Mouse (Mus musculus): ENCODE results near the gene Ccdc194.
A peak's percentile ranks its signal among the peaks of the same experiment; 100 is the strongest.

Gene Ccdc194

GRCm38 (mm10) chr8:71476099-71476940, 49.2 kb downstream of the Ccdc194 start:
- peak; percentile 71 to 78 for DNase-seq (ENCODE audit: low spot score in 2 of 2)

GRCm38 (mm10) chr8:71475702-71476075, 49.8 kb downstream of the Ccdc194 start:
- no peak for DNase-seq (ENCODE audit: low spot score in 2 of 2)

DNA sequence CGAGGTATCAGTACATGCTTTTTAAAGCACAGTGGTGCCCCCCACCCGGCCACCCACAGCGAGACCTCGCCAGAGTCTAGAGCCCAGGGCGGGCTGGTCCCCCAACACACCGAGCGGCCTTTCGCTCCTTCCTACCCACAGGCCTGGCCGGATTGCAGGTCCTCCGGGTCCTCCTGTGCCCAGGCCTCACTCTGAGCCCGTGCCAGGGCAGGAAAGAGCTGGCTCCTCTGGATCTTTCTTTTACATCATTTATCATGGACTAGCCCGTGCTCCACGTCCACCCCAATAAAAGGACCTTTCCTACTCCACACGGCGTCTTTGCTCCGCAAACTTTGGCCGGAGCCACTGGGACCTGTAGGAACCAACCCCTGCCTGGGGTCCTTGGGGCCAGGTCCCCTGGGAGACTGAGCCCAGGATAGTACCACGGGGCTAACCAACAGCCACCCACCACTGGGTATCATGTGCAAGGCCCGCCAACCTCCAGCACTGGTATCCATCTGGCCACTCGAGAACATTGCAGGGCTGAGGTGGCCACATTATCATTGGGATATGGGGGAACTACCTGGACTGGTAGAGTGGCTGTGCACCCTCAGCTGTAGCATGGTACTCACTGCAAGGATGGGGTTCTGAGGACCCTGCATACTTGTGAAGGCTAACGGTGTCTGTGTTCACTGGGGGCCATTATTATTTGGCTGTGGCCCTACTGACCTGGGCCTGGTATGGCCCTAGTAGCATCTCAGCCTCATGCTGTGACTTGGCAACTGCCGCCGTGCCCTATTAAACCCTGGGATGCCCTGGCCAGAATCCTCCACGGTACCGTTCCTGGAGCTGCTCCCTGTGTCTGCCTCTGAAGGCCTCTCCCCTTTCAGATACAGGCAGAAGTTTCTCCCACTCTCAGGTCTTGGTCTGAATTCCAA, 50.5 kb downstream of the Ccdc194 start:
- DNase-seq (ENCODE audit: low spot score in 2 of 2): no peak

DNA sequence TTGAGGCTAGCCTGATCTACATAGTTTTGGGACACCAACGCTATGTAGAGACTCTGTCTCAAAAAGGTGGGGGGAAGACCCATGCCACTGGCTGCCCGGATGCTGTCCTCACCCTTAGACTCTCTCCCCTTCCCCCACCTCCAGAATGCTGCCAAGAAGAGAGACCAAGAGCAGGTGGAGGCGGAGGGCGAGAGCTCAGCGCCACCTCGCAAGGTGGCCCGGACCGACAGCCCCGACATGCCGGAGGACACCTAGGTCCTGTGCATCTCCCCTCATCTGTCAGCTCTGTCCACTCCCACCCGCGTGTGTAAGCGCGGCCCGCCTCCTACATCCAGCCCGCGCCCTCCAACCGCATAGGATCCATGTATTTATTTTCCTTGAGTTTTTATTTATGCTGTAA, 51.2 kb downstream of the Ccdc194 start:
- no peak for DNase-seq (ENCODE audit: low spot score in 2 of 2)

GRCm38 (mm10) chr8:71472601-71473386, 52.7 kb downstream of the Ccdc194 start:
- no peak for DNase-seq (ENCODE audit: low spot score in 2 of 2)

- DNase-seq (ENCODE audit: low spot score in 2 of 2): no peak
Observed at GRCm38 (mm10) chr8:71471861-71472260, 53.6 kb downstream of the Ccdc194 start.

GRCm38 (mm10) chr8:71470913-71471255, 54.6 kb downstream of the Ccdc194 start:
- no peak for DNase-seq (ENCODE audit: low spot score in 2 of 2)

DNA sequence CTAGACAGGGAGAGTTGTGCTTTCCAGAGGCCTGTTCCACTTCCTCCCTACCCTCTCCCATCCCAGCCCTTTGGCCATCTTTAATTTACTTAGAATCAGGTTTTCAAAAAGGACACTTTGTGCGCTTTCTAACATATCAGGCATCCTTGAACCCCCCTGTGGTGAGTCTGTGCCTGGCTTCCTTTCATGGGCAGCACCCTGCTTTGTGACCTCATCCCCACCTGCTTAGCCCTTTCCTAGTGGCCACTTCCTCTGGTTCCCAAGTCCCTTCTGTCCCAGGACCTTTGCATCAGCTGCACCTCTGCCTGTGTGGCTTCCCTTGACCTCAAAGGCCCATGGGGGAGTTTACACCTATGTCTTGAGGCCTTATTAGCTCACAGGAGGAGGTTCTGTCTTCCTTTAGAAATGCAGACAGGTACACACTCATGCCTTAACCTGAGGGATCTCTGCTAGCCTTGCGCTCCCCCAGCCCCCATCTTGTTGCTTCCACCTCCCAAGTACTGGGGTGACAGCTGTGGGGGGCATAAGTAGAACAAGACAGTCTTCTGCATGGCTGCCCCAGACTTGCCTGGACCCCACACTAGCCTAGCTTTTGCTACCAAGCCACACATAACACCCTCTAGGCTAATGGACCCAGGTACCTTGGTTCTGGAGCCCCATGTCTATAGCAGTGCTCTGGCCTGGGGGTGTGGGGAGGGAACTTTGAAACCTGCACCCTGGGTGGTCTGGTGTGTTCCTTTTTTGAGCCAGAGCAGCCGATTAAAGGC, 55.2 kb downstream of the Ccdc194 start:
- no peak for DNase-seq (ENCODE audit: low spot score in 2 of 2)
